Mouse (Mus musculus): Measurements from ENCODE around the gene Plau. TPM values are rescaled to one million over a fixed set of nuclear protein-coding genes. Genes with fewer than 3 reads are reported as not detected.
A peak's percentile ranks its signal among the peaks of the same experiment; 100 is the strongest.

Gene Plau
- polyA plus RNA-seq, 3 experiments from 2014 or later = 0.41 TPM; not detected in 2

DNA sequence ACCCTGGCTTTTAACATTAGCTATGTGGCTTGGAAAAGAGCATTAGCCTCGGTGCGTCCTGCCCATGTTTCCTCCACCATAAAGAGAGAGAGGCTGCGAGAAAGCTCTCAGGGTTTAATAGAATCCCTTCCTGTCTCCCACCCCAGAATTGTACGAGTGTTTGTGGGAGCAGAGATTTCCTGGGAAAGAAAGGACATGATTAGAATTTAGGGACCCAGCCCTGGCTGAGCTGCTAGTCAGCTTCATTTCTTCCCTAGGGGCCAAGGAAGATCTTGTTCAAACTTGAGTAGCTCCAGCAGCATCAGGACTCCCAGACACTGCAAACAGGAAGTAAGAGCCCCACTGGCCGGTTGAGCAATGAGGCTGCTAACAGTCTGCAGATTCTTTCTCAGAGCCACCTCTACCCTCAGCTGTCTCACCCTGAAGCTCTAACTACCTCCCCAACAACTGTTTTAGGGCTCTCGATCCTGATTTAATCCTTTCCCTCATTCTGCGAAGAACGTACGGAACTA, 9.2 kb downstream of the Plau start:
- ATAC-seq = peak; percentile 81

DNA sequence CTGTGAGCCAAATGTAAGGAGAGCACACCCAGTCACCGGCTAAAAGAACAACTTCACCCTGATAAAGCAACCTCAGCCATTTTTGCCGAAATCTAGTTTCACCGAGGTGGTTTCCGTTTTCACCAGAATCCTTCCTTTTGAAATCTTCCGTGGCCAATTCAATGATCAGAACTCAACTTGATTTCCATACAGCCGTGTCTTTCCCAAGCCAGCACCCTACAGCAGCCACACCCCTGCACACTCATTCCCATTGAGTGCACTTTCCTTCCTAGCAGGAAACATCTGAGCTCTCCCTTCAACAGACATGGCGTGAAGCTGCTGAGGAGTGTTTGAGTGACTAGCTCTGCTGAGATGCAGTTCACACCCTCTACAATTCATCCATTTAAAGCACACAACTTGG, 9.8 kb downstream of the Plau start:
- peak; percentile 53 for ATAC-seq

DNA sequence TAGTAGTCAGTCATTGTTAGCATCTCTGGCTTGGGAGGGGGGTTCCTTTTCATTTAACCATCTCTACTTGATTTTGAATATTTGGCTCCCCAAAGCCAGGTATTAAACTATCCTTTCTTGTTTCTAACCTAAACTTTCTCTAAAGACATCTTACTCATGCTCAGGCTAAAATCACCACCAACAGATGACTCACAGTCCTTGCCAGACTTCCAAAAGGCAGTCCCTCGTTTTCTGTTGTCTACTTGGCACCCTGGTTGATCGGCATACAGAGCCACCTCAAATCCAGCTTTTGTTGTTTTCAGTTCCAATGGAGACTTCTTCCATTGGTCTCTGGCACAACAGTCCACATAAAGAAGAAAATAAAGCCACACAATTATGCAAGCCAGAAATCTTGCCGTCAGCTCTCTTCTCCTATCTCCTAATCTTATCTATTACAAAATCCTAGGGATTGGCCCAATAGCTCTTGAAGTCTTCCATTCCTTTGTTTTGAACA, 11.2 kb downstream of the Plau start:
- no peak for ATAC-seq

DNA sequence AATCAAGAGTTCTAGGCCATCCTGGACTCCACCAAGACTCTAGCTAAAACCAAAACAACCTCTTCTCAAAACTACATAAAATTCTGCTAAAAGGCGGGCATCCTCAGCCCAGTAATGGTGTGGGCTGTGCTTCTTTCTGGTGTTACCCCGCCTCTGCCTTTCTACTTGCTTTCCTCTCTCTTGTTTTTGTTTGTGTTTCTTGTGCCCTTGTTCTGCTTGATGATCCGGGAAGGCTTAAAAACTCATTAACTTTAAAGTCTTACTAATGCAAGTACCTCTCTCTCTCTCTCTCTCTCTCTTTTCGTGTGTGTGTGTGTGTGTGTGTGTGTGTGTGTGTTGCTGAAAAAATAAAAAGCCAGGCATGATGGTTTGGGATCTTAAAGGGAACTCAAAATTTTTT, 13.3 kb downstream of the Plau start:
- no peak for ATAC-seq

DNA sequence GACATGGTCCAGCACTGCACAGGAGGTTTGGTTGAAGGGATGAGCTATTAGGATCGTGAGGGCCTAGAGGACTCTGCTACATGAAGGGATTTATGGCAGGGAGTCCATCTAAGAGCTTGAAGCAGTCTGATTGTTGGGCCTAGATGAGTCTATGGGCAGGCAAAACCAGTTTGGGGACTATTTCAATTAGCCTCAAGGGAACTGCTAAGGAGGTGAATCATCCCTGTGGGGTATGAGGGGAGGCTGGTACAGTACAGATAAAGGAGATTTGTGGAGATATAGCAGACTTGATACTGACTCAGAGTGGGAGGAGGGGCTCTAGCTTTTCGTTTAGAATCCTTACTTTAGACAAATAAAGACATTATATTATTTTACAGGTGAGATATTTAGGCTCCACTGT, 14.0 kb downstream of the Plau start:
- no peak for ATAC-seq

DNA sequence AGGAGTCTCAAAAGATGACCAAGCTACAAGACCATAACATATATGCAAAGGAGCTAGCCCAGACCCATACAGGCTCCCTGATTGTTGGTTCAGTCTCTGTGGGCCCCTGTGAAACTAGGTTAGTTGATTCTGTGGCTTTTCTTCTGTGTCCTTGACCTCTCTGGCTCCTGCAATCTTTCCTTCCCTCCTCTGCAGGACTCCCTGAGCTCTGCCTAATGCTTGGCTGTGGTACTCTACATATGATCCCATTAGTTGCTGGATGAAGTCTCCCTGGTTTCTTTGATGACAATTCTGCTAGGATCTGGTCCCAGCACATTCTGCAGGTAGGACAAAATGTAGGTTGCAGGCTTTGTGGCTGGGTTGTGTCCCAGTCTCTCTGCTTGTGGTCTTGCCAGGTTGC, 15.3 kb downstream of the Plau start:
- ATAC-seq = no peak

DNA sequence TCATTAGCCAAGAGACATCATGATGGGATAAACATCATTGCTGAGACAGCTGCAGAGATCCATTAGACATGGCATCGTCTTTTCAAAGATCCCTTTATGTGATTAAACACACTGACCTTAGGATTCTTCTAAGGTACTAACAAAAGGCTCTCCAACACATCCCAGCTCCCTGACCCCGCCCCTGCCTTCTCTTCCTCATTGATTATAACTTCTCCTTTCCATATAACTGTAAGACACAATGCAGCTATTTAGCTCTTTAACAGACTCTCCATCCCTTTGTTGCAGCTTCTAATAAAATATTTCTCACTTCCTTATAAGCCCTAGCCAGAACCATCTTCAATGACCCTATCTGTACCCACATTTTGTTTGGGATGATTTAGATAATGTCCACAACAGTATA, 24.7 kb downstream of the Plau start:
- ATAC-seq = no peak

DNA sequence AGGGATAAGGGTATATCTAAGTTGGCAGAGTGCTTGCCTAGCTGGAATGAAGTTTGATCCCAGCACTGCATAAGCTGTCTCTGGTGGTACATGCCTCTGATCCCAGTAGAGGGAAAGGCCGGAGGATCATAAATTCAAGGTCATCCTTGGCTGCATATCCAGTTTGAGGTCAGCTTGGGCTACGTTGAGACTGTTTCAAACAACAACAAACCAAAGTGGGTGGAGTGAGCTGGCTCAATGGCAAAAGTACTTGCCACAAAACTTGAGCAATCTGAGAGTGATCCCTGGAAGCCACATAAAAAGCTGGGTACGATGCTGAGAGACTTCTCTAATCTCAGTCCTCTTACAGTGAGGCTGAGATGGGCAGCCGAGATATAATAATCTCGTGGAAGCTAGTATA, 25.1 kb downstream of the Plau start:
- ATAC-seq = no peak

- ATAC-seq = no peak
Measured at GRCm38 (mm10) chr14:20863306-20864065, 27.0 kb downstream of the Plau start.

DNA sequence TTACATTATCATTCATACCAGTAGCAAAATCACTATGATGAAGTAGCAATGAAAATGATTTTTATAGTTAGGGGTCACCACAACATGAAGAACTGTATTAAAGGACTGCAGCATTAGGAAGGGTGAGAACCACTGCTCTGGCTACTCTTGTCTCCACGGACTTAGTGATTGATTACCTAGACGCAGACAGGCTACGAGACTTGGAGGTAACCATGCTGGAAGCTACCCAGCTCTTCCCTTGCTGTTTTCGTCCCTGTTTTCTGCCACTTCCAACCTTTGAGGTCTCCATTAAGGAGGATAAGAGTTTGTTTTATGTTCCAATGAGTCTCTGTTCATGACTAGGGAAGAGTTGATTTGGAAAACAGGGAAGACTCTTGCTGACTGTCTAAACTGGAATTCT, 27.7 kb downstream of the Plau start:
- no peak for ATAC-seq

DNA sequence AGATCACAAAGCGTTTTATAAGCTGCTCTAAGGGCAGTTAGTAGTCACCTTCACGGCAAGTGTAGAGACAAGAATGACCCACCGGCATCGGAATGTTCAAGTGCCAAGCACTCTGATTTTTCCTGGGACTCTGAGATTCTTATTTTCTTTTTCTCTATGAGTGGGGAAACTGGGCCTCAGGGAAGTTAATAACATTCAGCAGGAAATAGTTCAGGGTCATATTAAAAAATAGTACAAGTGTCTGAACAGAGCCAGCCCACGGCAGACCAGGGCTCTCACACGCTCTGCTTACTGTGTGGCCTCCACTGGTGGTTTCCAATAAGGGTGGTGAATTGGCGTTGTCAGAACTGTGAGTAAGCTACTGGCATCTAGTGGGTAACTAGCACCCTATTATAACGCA, 29.1 kb downstream of the Plau start:
- no peak for ATAC-seq

- ATAC-seq = no peak
Measured at GRCm38 (mm10) chr14:20866365-20866764, 29.9 kb downstream of the Plau start.

GRCm38 (mm10) chr14:20870110-20870509, 33.6 kb downstream of the Plau start:
- no peak for ATAC-seq

- ATAC-seq = no peak
Measured at GRCm38 (mm10) chr14:20871495-20871894, 35.0 kb downstream of the Plau start.

DNA sequence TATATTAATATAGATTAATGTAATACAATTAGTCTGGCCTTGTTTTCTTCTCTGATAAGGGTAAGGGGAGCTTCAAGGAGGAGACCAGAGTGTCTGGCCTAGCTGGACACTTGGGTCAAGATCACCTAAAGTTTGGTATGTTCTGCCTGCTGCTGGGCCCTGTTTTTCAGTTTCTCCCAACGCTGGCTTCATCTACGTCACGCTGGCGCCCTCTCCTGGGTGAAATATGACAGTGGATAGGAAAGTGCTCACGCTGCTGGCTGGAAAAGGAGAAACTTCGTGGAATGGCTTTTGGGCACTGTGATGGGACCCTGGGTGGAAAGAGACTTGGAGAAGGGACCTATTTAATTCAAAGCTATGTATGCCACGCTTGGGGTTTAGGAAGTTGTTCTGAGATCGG, 36.8 kb downstream of the Plau start:
- ATAC-seq = peak; percentile 82

DNA sequence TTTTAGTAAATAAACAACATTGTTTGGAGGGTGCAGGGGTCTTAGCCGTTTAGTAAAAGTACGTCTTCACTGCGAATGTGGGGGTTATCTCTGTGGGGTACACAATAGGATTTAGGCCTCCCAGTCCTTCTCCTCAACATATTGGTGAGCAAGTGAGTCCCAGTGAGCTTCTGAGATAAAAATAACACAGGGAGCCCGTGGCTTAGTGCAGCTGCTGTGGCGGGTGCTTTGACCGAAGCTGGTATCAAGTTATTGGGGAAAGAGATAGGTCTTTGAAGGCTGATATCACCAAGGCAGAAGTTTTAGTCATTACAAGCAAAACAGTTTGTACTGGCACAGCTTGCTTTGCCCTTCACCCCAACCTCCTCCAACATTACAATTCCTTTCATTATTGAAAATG, 37.5 kb downstream of the Plau start:
- ATAC-seq = no peak

DNA sequence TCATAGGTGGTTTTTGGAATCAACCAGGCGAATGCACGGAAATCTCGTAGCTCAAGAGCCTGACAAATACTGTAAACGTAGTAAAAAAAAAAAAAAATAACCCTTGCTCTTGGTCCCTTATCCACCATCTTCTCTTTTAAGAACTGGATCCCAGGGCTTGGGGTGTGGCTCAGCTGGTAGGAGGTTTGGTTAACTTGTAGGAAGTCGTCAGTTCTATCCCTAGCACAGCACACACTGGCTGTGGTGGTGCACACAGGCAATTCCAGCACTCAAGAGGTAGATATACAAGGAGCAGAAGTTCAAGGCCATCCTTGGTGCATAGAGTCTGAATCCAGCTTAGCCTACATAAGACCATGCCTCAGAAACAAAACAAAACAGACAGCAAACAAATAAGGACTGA, 48.2 kb downstream of the Plau start:
- ATAC-seq = peak; percentile 5

- ATAC-seq = peak; percentile 94
Measured at GRCm38 (mm10) chr14:20885091-20885888, 48.8 kb downstream of the Plau start.

DNA sequence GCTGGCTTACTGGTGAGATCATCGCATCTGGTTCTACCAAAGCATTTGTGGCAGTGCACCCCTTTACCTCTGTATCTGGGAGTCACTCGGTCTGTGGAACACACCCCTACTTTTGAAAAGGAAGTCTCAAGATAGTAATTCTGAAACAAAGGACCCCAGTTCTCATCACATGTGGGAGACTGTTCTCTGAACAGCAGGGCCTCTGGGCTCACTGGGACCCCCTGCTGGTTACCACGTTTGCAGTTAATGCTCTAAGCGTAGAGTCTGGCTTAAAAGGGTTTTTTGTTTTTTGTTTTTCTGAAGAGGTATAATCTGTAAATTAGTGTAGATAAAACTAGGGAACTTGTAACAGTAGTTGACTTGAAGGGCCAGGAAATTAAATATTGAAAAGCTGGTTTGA, 49.8 kb downstream of the Plau start:
- ATAC-seq = peak; percentile 26

- no peak for ATAC-seq
Measured at GRCm38 (mm10) chr14:20887541-20888085, 51.2 kb downstream of the Plau start.

- no peak for ATAC-seq
Measured at GRCm38 (mm10) chr14:20891941-20892402, 55.5 kb downstream of the Plau start.

Data from inflammation-experienced regulatory T-cells, adult 6 months (primary cell).